Mouse (Mus musculus) lung, adult 18-20 months (tissue): ENCODE data around the gene Fitm1.
A peak's percentile ranks its signal among the peaks of the same experiment; 100 is the strongest.

Source experiments
- DNase-seq, 2 experiments: peaks; one replicate each; pipeline ENCODE4 v3.0.0; 2022; ENCODE audit warnings: mixed read lengths in 2 of 2

Gene Fitm1

GRCm38 (mm10) chr14:55598521-55599390 is 23.3 kb downstream of the Fitm1 start:
- DNase-seq = no peak

- no peak for DNase-seq
Measured at GRCm38 (mm10) chr14:55603271-55603632, 27.8 kb downstream of the Fitm1 start, which contains the start of gene Irf9. Gene Irf9, plus strand, starts transcription at chr14:55603571.

- peak; percentile 96 to 97 for DNase-seq
Measured at GRCm38 (mm10) chr14:55603633-55604576, 28.5 kb downstream of the Fitm1 start.

- DNase-seq = no peak
Measured at GRCm38 (mm10) chr14:55604823-55605222, 29.4 kb downstream of the Fitm1 start.

GRCm38 (mm10) chr14:55605743-55606459 is 30.5 kb downstream of the Fitm1 start:
- DNase-seq = no peak

GRCm38 (mm10) chr14:55608339-55608738 is 32.9 kb downstream of the Fitm1 start:
- DNase-seq = no peak

- DNase-seq = no peak
Measured at GRCm38 (mm10) chr14:55613346-55613745, 37.9 kb downstream of the Fitm1 start.

GRCm38 (mm10) chr14:55614565-55615178 is 39.3 kb downstream of the Fitm1 start:
- DNase-seq = no peak

GRCm38 (mm10) chr14:55615876-55616275 is 40.5 kb downstream of the Fitm1 start:
- DNase-seq = no peak

GRCm38 (mm10) chr14:55616844-55617243 is 41.4 kb downstream of the Fitm1 start:
- no peak for DNase-seq

GRCm38 (mm10) chr14:55617822-55618221 is 42.4 kb downstream of the Fitm1 start, which contains the start of gene Rec8:
Gene Rec8, plus strand, starts transcription at chr14:55618037.
- peak; percentile 59 to 67 for DNase-seq

- no peak for DNase-seq
Measured at GRCm38 (mm10) chr14:55618486-55619195, 43.2 kb downstream of the Fitm1 start.
